Mouse (Mus musculus): ENCODE data around the gene Trim38.

DNA sequence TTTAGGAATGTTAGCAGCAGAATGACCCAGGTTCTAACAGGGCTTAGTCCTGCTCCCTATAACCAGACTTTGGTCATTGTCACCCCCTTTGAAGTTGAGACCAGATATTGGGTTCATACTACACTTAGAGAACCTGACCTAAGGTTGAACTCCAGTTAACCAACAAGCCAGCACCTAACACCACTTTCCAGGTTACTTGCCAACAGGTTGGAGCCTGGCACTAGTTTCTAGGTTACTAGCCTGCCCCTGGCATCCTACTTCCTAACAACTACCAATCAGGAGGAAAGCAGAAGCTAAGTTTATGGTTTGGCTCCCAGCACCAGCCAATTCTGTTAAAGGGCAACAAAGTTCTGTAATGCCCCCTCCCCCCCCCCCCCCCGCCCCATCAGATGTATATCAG lies 44.5 kb upstream of the Trim38 start:
- no peak for TF ChIP-seq CTCF (IDR thresholded peaks at IDR 0.05; ENCODE audit: borderline replicate concordance, control insufficient read depth, extremely low read depth, insufficient read depth, low read length, poor library complexity)
- TF ChIP-seq POLR2A (IDR thresholded peaks at IDR 0.05; ENCODE audit: control insufficient read depth, extremely low read depth, insufficient read depth, low read length, poor library complexity) = no peak

Data from thymus, adult 2 months (tissue).